Mouse (Mus musculus) lung, adult 2 months (tissue): ENCODE data around the gene Qser1. TPM values are rescaled to one million over a fixed set of nuclear protein-coding genes. Genes with fewer than 3 reads are reported as not detected.
"Not testable (repeated sequence)": the region's sequence is repeated elsewhere in the genome, so short reads cannot be mapped to it uniquely, and the experiment has no call there.

Experiments used
- DNase-seq: peaks from one replicate; pipeline ENCODE4 v3.0.0; 2022
- H3K4me1 ChIP-seq: fragments of 200-500 bp; 2 replicates; pipeline ENCODE4 v1.6.1; 2011; ENCODE audit warnings: low read length; ENCODE audit not compliant: control insufficient read depth, insufficient read depth
- H3K4me3 ChIP-seq: fragments of 200-500 bp; replicated peaks from 2 replicates; pipeline ENCODE3; 2011; ENCODE audit warnings: low read depth, mild to moderate bottlenecking, control low read depth, low read length; ENCODE audit errors: extremely low read depth
- CTCF ChIP-seq: fragments of 200-500 bp; IDR thresholded peaks from 2 replicates; pipeline ENCODE4 v1.5.1; 2011; ENCODE audit warnings: mild to moderate bottlenecking, low read length, control low read depth; ENCODE audit not compliant: insufficient read depth
- POLR2A ChIP-seq: fragments of 200-500 bp; IDR thresholded peaks from 2 replicates; pipeline ENCODE4 v1.6.1; 2011; ENCODE audit warnings: low read depth, mild to moderate bottlenecking, control low read depth, low read length, borderline replicate concordance; ENCODE audit errors: extremely low read depth
- WGBS: fragments of 180-500 bp; shearing (Covaris S2); methylation state at CpG from one replicate; pipeline ENCODE4 v1.1.7; 2018; 5-methylcytosine and 5-hydroxymethylcytosine counted together
- polyA plus RNA-seq: library from polyadenylated mRNA; depleted of rRNA; stranded (reverse); fragments of >200 nt; gene quantifications from 2 replicates; pipeline ENCODE4 v1.2.3, GENCODE M21; 2012

Qser1 gene
- polyA plus RNA-seq, 1 experiment: 5.9 TPM

DNA sequence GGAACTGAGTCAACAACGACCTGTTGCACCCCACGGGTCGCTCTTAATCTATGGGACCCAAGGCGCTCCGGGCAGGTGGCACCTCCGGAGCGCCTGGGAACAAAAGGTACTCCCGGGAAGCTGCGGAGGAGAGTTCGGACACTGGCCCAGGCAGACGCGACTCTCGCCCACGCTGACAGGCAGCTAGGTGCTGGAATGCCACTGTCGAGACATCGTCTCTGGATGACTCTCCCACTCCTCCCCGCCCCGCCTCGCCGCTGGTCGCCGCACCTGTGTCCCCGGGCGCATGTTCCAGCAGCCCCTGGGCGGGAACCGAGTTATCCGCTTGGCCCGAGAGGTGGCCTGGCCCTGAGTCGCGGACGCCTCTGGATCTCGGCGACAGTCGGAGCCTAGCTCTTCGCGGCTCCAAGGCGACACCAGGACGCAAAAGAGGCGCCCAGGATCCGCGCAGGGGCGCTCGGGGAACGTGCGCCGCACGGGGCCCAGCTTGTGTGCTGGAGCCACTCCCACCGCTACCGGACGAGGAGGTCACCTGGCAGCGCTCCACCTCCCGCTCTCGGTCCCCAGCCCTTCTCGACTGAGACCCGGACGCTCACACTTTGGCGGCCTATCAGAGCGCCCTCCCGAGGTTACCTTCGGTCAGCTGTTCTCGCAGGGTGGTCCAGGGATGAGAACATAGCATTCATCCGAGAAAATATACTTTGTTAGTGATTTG lies 32.9 kb upstream of the Qser1 start, which contains the start of gene Prrg4:
TSS of gene Prrg4 (minus strand) at position 601 of the 715 bp plus-strand sequence.
- WGBS: under 1% methylated on average over 62 of the region's 62 CpGs
- Histone ChIP-seq H3K4me1 (no peaks in the 10 kb centered on the region), H3K4me3 (peak within 1 kb of the TSS; percentile 66)
- DNase-seq: peak; percentile 56
- TF ChIP-seq CTCF: no peak
- TF ChIP-seq POLR2A: no peak

DNA sequence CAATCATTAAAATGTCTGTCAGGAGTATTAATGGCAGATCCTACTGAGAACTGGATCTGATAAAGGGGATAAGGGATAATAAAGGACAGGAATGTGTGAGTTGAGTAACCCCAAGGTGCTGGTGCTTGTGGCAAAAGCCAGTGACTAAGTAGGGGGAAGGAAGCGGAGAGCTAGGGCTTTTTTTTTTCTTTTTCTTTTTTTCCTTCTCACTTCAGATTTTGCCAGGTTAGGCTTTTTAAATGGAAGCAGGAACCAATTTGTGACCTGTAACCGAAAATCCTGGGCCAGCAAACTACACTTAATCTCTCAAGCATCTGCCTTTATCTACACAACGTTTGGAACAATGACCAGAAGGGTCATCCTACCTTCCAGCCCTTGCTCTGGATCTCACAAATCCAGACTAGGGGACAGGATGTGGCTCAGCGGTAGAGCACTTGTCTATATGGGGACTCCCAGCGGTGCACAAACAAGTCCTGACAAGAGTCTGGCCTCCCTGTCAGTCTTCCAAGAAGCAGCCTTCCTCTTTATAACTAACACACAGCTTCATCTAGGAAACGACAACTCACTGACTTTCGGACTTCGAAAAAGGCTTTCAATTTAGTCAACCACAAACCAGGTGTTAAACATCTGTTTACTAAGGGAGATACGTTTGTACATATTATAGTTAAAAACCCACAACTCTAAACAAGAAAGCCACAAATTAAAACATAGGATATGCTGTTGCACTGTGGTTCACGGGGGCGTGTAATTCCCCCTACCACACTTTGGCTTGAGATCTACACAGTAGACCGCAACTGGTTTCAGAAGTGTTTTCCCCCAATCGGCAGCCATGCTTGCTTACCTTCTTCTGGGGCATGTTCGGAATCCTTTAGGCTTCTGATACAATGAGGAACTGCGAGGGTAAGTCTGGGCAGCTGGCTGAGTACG lies 31.9 kb upstream of the Qser1 start:
- no peaks in the 10 kb centered on the region for H3K4me1 ChIP-seq
- TF ChIP-seq CTCF: no peak
- no peak for DNase-seq
- H3K4me3 ChIP-seq: no peak overlapping the region
- 33% methylated on average over 16 of the region's 16 CpGs for WGBS

DNA sequence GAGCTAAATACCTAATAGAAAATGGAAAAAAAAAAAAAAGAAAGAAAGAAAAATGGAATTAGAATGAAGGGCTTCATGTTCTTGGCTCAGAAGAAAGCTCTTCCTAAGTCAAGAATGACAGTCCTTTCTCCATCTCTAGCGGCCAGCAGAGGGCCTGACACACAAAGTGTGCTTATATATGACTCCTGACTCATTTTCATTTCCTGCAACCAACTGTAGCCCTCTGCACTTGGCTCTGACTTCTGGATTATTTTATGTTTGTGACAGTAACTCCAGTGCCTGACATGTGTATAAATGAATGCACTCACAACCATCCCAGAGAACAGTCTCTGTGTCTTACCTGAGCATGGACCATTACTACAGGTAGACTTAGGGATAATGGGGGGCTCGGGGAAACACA lies 31.1 kb upstream of the Qser1 start:
- TF ChIP-seq POLR2A (no peak), CTCF (no peak)
- Histone ChIP-seq H3K4me1 (no peaks in the 10 kb centered on the region), H3K4me3 (no peak overlapping the region)
- DNase-seq: no peak
- 44% methylated on average over 2 of the region's 2 CpGs for WGBS

DNA sequence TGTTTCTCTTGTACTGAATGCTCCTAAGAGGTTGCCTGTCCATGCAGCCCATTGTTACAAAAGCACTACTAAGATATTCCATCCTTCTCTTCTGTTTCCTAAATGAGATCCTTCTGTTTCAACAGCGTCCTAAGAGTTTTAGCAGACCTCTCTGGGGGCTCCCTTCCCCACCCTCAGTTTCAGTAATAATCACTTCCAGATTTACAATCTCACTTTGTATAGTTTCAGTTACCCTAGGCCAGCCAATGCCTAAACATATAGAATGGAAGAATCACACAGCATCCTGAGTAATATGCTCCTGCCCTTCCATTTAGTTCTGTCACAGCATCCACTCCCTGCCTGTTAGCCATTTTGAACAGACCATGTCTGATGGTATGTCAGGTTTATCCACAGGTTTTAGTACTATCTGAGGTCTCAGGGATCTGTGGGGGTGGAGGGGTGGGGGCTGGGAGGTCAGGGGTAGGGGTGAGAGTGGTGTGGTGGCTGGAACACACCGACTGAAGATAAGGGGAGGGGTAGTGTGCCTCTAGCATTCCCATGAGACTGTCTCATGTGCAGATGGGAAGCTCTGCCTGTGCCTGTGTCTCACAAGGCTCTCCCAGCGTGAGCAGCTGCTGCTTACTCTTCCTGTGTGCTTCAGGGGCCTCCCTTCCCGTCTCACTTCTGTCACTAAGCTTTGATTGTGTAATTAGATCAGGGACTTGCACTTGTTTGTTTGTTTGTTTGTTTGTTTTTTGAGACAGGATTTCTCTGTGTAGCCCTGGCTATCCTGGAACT lies 30.3 kb upstream of the Qser1 start:
- no peaks in the 10 kb centered on the region for H3K4me1 ChIP-seq
- no peak overlapping the region for H3K4me3 ChIP-seq
- DNase-seq: no peak
- 53% methylated on average over 4 of the region's 4 CpGs for WGBS
- no peak for TF ChIP-seq CTCF
- TF ChIP-seq POLR2A: no peak

DNA sequence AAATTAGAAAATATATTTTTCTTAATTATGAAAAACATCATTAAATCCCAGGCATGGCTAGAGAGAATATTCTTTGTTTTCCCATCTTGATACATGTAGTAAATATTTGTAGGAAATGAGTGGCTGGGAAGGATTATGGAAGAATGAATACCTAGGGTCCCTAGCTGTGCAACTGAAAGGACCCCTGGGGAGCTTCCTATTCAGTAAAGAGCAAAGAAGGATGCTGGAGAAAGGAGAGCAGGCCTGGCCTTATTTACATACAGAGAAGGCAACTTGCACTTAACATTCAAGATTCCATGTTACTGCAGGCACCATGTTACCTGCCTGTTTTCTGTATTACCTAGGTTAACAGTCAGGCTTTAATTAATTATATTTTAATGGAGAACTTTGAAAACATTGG lies 26.0 kb upstream of the Qser1 start:
- Histone ChIP-seq H3K4me1 (no peaks in the 10 kb centered on the region), H3K4me3 (no peak overlapping the region)
- TF ChIP-seq POLR2A (no peak), CTCF (no peak)
- DNase-seq: no peak

DNA sequence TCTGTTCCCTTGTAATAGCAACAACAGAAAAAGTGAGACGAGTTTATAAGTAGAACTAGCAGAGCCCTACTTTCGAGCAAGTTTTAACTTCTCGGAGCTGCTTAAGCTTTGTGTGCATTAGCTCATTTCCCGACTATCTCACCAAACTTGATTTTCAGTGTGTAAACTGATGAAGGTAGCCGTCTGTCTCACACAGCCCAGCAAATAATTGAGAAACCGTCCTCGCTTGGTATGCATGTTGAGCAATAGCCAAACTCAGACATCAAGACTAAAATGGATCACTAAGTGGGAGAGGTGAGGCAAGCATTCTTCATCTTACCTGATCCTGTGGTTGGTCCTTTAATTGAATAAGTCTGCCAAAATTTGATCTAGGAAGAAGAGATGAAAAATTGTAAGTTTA lies 25.2 kb upstream of the Qser1 start:
- 72% methylated on average over 7 of the region's 7 CpGs for WGBS
- TF ChIP-seq CTCF (no peak), POLR2A (no peak)
- Histone ChIP-seq H3K4me1 (no peaks in the 10 kb centered on the region), H3K4me3 (no peak overlapping the region)
- DNase-seq: no peak

DNA sequence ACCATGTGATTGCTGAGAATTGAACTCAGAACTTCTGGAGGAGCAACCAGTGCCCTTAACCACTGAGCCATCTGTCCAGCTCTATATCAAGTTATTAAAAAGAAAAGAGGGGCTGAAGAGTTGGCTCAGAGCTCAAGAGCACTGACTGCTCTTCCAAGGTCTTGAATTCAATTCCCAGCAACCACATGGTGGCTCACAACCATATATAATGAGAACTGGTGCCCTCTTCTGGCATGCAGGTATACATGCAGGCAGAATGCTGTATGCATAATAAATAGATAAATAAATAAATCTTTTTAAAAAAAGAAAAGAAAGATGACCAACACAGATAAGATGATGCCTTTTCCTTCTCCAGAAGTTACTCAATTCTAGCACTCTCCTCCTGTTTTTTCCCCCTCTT lies 24.4 kb upstream of the Qser1 start:
- no peak overlapping the region for H3K4me3 ChIP-seq
- no peak for DNase-seq
- H3K4me1 ChIP-seq: no peaks in the 10 kb centered on the region
- TF ChIP-seq POLR2A: no peak
- TF ChIP-seq CTCF: no peak

DNA sequence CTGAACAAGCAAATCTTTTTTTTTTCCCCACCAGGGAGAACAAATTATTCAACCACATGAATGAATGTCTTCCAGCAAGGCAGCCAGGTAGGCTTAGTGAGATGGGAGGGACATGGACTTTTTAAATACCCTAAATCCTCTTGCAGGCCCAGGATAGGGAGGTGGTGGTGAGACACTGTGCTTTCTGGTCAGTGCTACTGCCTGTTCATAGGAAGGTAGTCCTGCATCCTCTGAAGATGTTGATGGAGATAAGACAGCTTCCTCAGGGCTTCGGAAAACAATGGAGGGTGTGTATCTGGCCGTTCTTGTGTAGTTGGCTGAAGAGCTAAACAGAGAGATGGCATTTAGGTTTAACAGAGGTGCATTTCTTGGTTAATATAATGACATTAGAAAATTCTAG lies 15.9 kb upstream of the Qser1 start:
- no peak for TF ChIP-seq POLR2A
- TF ChIP-seq CTCF: no peak
- H3K4me1 ChIP-seq: no peaks in the 10 kb centered on the region; the same call in 1 of the 2 replicates
- WGBS: 48% methylated on average over 2 of the region's 2 CpGs
- DNase-seq: no peak
- no peak overlapping the region for H3K4me3 ChIP-seq

DNA sequence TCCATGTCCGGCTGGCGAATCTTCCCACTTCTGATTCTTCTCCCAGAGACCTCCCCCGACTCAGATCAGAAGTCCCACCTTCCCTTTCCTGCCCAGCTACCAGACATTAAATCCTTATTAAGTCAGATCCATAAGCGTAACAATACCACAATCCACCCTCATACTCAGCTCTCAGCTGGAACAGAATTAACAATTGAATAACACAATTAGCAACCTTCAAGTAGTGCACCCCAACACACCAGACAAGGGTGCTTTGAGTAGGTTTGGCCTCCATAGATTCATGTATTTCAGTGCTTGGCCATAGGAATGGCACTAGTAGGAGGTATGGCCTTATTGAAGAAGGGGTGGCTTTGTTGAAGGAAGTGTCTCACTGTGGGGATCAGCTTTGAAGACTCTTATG lies 9.6 kb upstream of the Qser1 start:
- 90% methylated on average over 4 of the region's 4 CpGs for WGBS

DNA sequence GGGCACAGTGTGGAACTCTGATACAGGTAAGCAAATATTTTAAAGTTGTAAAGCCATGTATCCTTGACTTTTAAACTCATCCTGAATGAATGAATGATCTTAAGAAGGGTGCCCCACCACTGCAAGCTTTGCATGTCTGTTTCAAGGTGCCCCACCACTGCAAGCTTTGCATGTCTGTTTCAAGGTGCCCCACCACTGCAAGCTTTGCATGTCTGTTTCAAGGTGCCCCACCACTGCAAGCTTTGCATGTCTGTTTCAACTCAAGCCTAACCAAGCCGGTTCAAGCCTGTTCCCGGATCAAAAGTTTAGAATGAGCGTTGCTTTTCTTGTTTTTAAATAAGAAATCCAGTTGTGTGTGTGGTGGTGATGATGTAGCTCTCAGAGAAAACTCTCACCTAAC lies 2.2 kb upstream of the Qser1 start:
- not testable (repeated sequence) for H3K4me3 ChIP-seq, DNase-seq, H3K4me1 ChIP-seq
- WGBS: 93% methylated on average over 3 of the region's 3 CpGs

More for the DNA sequence above, 9.6 kb upstream of the Qser1 start:
- Histone ChIP-seq H3K4me3 (no peak overlapping the region), H3K4me1 (no peaks in the 10 kb centered on the region)
- TF ChIP-seq CTCF (no peak), POLR2A (no peak)
- no peak for DNase-seq
